Mouse (Mus musculus) spleen, postnatal 14 days (tissue): ENCODE data around the gene Lrit2.

Experiments
- DNase-seq, 2 experiments: peaks; one replicate each; pipeline ENCODE4 v3.0.0; 2021 to 2022; ENCODE audit warnings: low spot score in 2 of 2

The Lrit2 gene

DNA sequence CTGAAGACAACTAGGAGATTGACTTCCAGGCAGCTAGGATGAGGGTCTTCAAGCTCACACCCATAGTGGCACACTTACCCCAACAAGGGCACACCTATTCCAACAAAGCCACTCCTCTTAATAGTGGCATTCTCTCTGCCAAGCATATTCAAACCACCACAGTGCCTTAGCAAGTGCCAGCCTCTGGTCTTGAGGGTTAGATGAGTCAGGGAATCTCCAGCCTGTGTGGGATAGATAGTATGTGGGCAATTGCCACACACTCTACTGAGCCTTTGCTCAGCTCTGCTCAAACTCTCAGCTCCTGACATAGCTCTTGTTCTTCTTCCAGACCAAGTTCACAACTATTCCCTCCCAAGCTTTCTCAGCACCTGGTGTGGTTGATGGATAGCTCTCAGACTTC, 43.6 kb downstream of the Lrit2 start:
- no peak for DNase-seq

DNA sequence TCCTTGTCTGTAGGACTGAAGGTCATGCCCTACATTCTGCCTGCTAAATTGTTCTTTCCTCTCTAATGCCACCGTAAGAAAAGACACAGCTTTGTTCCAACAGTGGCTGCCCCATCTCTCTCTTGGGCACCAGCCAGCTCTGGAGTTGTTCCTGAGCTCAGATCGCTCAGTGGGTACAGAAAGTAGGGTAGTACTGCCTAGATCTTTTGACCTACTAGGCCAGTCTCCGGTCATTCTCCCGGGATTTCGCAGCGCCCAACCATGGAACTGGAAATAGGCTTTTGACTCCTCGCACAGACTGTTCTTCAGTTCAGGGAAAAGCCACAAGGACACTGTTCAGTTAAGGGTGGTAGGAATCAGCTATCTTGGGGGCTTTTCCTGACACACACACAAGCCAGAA, 45.2 kb downstream of the Lrit2 start:
- DNase-seq = no peak

GRCm38 (mm10) chr14:37113922-37114321, 46.2 kb downstream of the Lrit2 start, which contains the start of gene 2610528A11Rik:
Gene 2610528A11Rik, minus strand, starts transcription at chr14:37114022.
- DNase-seq = no peak

- no peak for DNase-seq
Measured at GRCm38 (mm10) chr14:37119233-37119632, 51.5 kb downstream of the Lrit2 start.
